In the genomic region with DNA sequence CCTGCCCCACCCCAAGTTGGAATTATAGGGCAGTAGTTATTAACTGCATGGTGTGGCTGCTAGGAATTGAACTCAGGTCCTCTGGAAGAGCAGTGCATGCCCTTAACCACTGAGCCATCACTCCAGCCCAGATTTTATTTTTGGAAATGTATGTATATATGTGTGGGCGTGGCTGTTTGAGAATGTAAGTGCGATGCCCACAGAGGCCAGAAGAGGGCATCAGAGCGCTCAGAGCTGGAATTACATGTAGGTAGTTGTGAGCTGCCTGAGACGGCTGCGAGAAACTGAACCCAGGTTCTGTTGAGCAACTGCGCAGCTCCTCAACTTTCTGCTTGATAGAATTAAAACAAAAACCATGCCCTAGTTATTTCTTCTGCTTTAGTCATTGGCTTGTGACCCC, we compare ENCODE assay signal across 8 mouse cellular contexts. TPM values are rescaled to one million over a fixed set of nuclear protein-coding genes. Genes with fewer than 3 reads are reported as not detected.
A peak's percentile ranks its signal among the peaks of the same experiment; 100 is the strongest.
DNase-seq lines count a peak whose midpoint lies in the region; ATAC-seq lines count a peak whose summit lies in the region.

No protein-coding gene starts in this region.

- H3K27ac ChIP-seq in hindbrain, embryonic 14.5 days = no peak overlapping the region
- no peak overlapping the region for H3K27ac ChIP-seq in hindbrain, embryonic 16.5 days (ENCODE audit: low read depth, low read length)
- no peak overlapping the region for H3K27ac ChIP-seq in intestine, embryonic 14.5 days (ENCODE audit: low read depth)

- ATAC-seq in hindbrain, embryonic 14.5 days (ENCODE audit: low FRiP score) = no peak
- ATAC-seq in hindbrain, embryonic 16.5 days = no peak
- ATAC-seq in intestine, embryonic 14.5 days (replicated peaks; ENCODE audit: low FRiP score, low TSS enrichment, low read depth) = no peak

- no peak overlapping the region for H3K9ac ChIP-seq in hindbrain, embryonic 14.5 days
- no peak overlapping the region for H3K9ac ChIP-seq in hindbrain, embryonic 16.5 days (ENCODE audit: low read depth, low read length)
- no peak overlapping the region for H3K9ac ChIP-seq in intestine, embryonic 14.5 days (ENCODE audit: low read length)

- peak; percentile 61 for DNase-seq in hindbrain, embryonic 14.5 days (ENCODE audit: low spot score)
- DNase-seq in adrenal gland, adult 18-20 months (ENCODE audit: low spot score in 2 of 2) = peak; percentile 51 to 59
- DNase-seq in embryo, embryonic 10.5 days (ENCODE audit: low spot score) = peak; percentile 82
- DNase-seq in intestine, embryonic 14.5 days (ENCODE audit: low spot score) = peak; percentile 83
- peak; percentile 77 to 88 for DNase-seq in left cerebral cortex, postnatal 14 days (ENCODE audit: low spot score in 2 of 2)
- DNase-seq in naive thymus-derived CD4-positive, alpha-beta T cell, adult 2 months (ENCODE audit: low read depth) = peak; percentile 75
- DNase-seq in thymus, postnatal 10 days (ENCODE audit: low spot score in 2 of 2) = peak; percentile 22 to 63

- WGBS in hindbrain, embryonic 14.5 days = 23% methylated on average over 6 of the region's 6 CpGs
- WGBS in hindbrain, embryonic 16.5 days = 18% methylated on average over 6 of the region's 6 CpGs
- WGBS in intestine, embryonic 14.5 days = 33% methylated on average over 6 of the region's 6 CpGs

- H3K9me3 ChIP-seq in hindbrain, embryonic 14.5 days (ENCODE audit: control insufficient read depth, low read length) = no peaks in the 10 kb centered on the region
- H3K9me3 ChIP-seq in hindbrain, embryonic 16.5 days (ENCODE audit: control insufficient read depth, low read length) = no peaks in the 10 kb centered on the region
- H3K9me3 ChIP-seq in intestine, embryonic 14.5 days (ENCODE audit: control insufficient read depth, low read length) = no peaks in the 10 kb centered on the region

- intact Hi-C loops in left cerebral cortex, postnatal 14 days (cut with DNase I) = loop anchor here (5.0 kb wide), 2 partner anchors 159 to 214 kb away; no protein-coding TSS in a partner anchor

- H3K4me2 ChIP-seq in hindbrain, embryonic 14.5 days (replicated peaks) = no peak overlapping the region
- H3K4me2 ChIP-seq in hindbrain, embryonic 16.5 days (ENCODE audit: low read length) = no peak overlapping the region
- no peak overlapping the region for H3K4me2 ChIP-seq in intestine, embryonic 14.5 days (ENCODE audit: low read length)

- no peaks in the 10 kb centered on the region for H3K27me3 ChIP-seq in hindbrain, embryonic 14.5 days (ENCODE audit: control insufficient read depth, insufficient read depth, low read length)
- H3K27me3 ChIP-seq in hindbrain, embryonic 16.5 days (replicated peaks; ENCODE audit: control insufficient read depth, insufficient read depth, low read length) = no peaks in the 10 kb centered on the region
- H3K27me3 ChIP-seq in intestine, embryonic 14.5 days (replicated peaks; ENCODE audit: control insufficient read depth, insufficient read depth, low read length) = no peaks in the 10 kb centered on the region

- H3K4me3 ChIP-seq in hindbrain, embryonic 14.5 days (replicated peaks; ENCODE audit: low read length) = no peak overlapping the region
- H3K4me3 ChIP-seq in hindbrain, embryonic 16.5 days (ENCODE audit: low read length) = no peak overlapping the region
- H3K4me3 ChIP-seq in intestine, embryonic 14.5 days (ENCODE audit: low read depth, low read length) = no peak overlapping the region

- no peaks in the 10 kb centered on the region for H3K4me1 ChIP-seq in hindbrain, embryonic 14.5 days (replicated peaks; ENCODE audit: control insufficient read depth, insufficient read depth, low read length)
- peaks cover 3% of the 10 kb centered on the region for H3K4me1 ChIP-seq in hindbrain, embryonic 16.5 days (ENCODE audit: control insufficient read depth, insufficient read depth, low read depth, low read length)
- H3K4me1 ChIP-seq in intestine, embryonic 14.5 days (replicated peaks; ENCODE audit: control insufficient read depth, insufficient read depth, low read length) = no peaks in the 10 kb centered on the region; the same call in 1 of the 2 replicates

- H3K36me3 ChIP-seq in hindbrain, embryonic 14.5 days (replicated peaks; ENCODE audit: control insufficient read depth, insufficient read depth) = peaks cover 14% of the 10 kb centered on the region; the same call in 1 of the 2 replicates
- peaks cover 6% of the 10 kb centered on the region for H3K36me3 ChIP-seq in hindbrain, embryonic 16.5 days (ENCODE audit: control insufficient read depth, insufficient read depth, low read length)
- H3K36me3 ChIP-seq in intestine, embryonic 14.5 days (ENCODE audit: control insufficient read depth, insufficient read depth, low read length) = peaks cover 4% of the 10 kb centered on the region; the same call in 1 of the 2 replicates

RNA-seq across cellular contexts. Expression of gene Tiam2, which starts 38.0 kb away (rescaled TPM):
- polyA plus RNA-seq in hindbrain, embryonic 14.5 days (2014; fragmentation: Nextera tagmentation; extraction: Ambion mirVana) = 5.2 and 6.3 TPM in 2 replicates
- 3.6 and 7.5 TPM in 2 replicates for polyA plus RNA-seq in hindbrain, embryonic 16.5 days (2015; fragmentation: Nextera tagmentation; extraction: Ambion mirVana)
- total RNA-seq in adrenal gland, adult 18-20 months (2021) = 10 to 100 TPM in 1 of 2 experiments, 1 to 10 TPM in 1; 6.4 to 29.1 TPM
- polyA plus RNA-seq in intestine, embryonic 14.5 days (2014; fragmentation: Nextera tagmentation; extraction: Ambion mirVana) = 5.7 and 6.1 TPM in 2 replicates
- total RNA-seq in left cerebral cortex, postnatal 14 days (2021) = 10 to 100 TPM; 78.4 to 86.5 TPM
